Mouse (Mus musculus) liver, embryonic 15.5 days (tissue): ENCODE measurements around the gene Olfr293. TPM values are rescaled to one million over a fixed set of nuclear protein-coding genes. Genes with fewer than 3 reads are reported as not detected.

Source experiments
- ATAC-seq: fragments of 200-750 bp; cut with Nextera tagmentation; 2 replicates; pipeline ENCODE4 v1.8.0; 2017; ENCODE audit warnings: moderate number of reproducible peaks, mild to moderate bottlenecking, moderate library complexity; ENCODE audit not compliant: insufficient read depth
- H3K27ac ChIP-seq: fragments of 300-500 bp; sonication (generic); replicated peaks from 2 replicates; pipeline ENCODE4 v1.5.1; 2015; ENCODE audit warnings: mild to moderate bottlenecking, inconsistent platforms
- H3K27me3 ChIP-seq: fragments of 300-500 bp; sonication (generic); 2 replicates; pipeline ENCODE4 v1.6.1; 2015; ENCODE audit warnings: mild to moderate bottlenecking, inconsistent platforms
- H3K36me3 ChIP-seq: fragments of 300-500 bp; sonication (generic); replicated peaks from 2 replicates; pipeline ENCODE4 v1.6.1; 2015; ENCODE audit warnings: moderate library complexity, mild to moderate bottlenecking, inconsistent platforms
- H3K4me1 ChIP-seq: fragments of 300-500 bp; sonication (generic); replicated peaks from 2 replicates; pipeline ENCODE4 v1.6.1; 2015; ENCODE audit warnings: inconsistent platforms
- H3K4me2 ChIP-seq: fragments of 300-500 bp; sonication (generic); 2 replicates; pipeline ENCODE4 v1.6.1; 2015; ENCODE audit warnings: moderate library complexity, mild to moderate bottlenecking, inconsistent platforms
- H3K4me3 ChIP-seq: fragments of 300-500 bp; sonication (generic); replicated peaks from 2 replicates; pipeline ENCODE4 v1.5.1; 2015; ENCODE audit warnings: mild to moderate bottlenecking, inconsistent platforms
- H3K9ac ChIP-seq: fragments of 300-500 bp; sonication (generic); 2 replicates; pipeline ENCODE4 v1.6.1; 2015; ENCODE audit warnings: moderate library complexity, mild to moderate bottlenecking, inconsistent platforms
- H3K9me3 ChIP-seq: fragments of 300-500 bp; sonication (generic); replicated peaks from 2 replicates; pipeline ENCODE4 v1.6.1; 2016; ENCODE audit warnings: inconsistent platforms
- WGBS: fragments of 180-500 bp; shearing (Covaris S2); methylation state at CpG from one replicate; pipeline ENCODE4 v1.1.7; 2015; ENCODE audit warnings: mixed read lengths; ENCODE audit not compliant: insufficient replicate concordance; 5-methylcytosine and 5-hydroxymethylcytosine counted together
- polyA plus RNA-seq: library from polyadenylated mRNA; unstranded; fragments of >200 nt; fragmentation: Nextera tagmentation; extraction: Ambion mirVana; gene quantifications from 2 replicates; pipeline ENCODE4 v1.2.1, GENCODE M21; 2015

Gene Olfr293
- not detected in 2 replicates for polyA plus RNA-seq

GRCm38 (mm10) chr7:86648761-86649160 is at the start of gene Olfr293:
Gene Olfr293 (plus strand): TSS chr7:86649061.
- Histone ChIP-seq H3K27ac (no peak within 1 kb of the TSS), H3K27me3 (no peaks in the 10 kb centered on the region), H3K4me2 (no peak within 1 kb of the TSS), H3K36me3 (no peaks in the 10 kb centered on the region), H3K4me1 (no peaks in the 10 kb centered on the region), H3K9ac (no peak within 1 kb of the TSS), H3K4me3 (no peak within 1 kb of the TSS), H3K9me3 (no peaks in the 10 kb centered on the region)
- ATAC-seq: no peak
- WGBS: 74% methylated on average over 4 of the region's 4 CpGs

GRCm38 (mm10) chr7:86616543-86616942 is 32.3 kb upstream of the Olfr293 start, which contains the start of gene Olfr294:
Gene Olfr294 (minus strand): TSS chr7:86616643.
- Histone ChIP-seq H3K4me3 (no peak within 1 kb of the TSS), H3K9me3 (no peaks in the 10 kb centered on the region), H3K27me3 (no peaks in the 10 kb centered on the region), H3K36me3 (no peaks in the 10 kb centered on the region), H3K27ac (no peak within 1 kb of the TSS), H3K4me2 (no peak within 1 kb of the TSS), H3K4me1 (no peaks in the 10 kb centered on the region), H3K9ac (no peak within 1 kb of the TSS)
- WGBS: 32% methylated on average over 2 of the region's 2 CpGs
- ATAC-seq: no peak

GRCm38 (mm10) chr7:86688030-86688429 is 39.2 kb downstream of the Olfr293 start, which contains the start of gene Olfr292:
Gene Olfr292 (plus strand): TSS chr7:86688330.
- no peak within 1 kb of the TSS for H3K9ac ChIP-seq
- no peak within 1 kb of the TSS for H3K4me3 ChIP-seq
- H3K4me1 ChIP-seq: no peaks in the 10 kb centered on the region
- no peak within 1 kb of the TSS for H3K4me2 ChIP-seq
- no peaks in the 10 kb centered on the region for H3K36me3 ChIP-seq
- no peak for ATAC-seq
- no peaks in the 10 kb centered on the region for H3K9me3 ChIP-seq
- no peaks in the 10 kb centered on the region for H3K27me3 ChIP-seq
- no peak within 1 kb of the TSS for H3K27ac ChIP-seq

Other genes starting within 250 kb of the Olfr293 start
- gene Olfr301, start 245.2 kb upstream of the Olfr293 start, polyA plus RNA-seq: not detected in 2 replicates
- not detected in 2 replicates for gene Olfr299, start 189.1 kb upstream of the Olfr293 start, polyA plus RNA-seq
- not detected in 2 replicates for gene Olfr298, start 156.6 kb upstream of the Olfr293 start, polyA plus RNA-seq
- gene Olfr297, start 129.1 kb upstream of the Olfr293 start, polyA plus RNA-seq: not detected in 2 replicates
- gene Olfr295, start 65.2 kb upstream of the Olfr293 start, polyA plus RNA-seq: not detected in 2 replicates
- gene Olfr294, start 32.4 kb upstream of the Olfr293 start, polyA plus RNA-seq: not detected in 2 replicates
- not detected in 2 replicates for gene Olfr292, start 39.3 kb downstream of the Olfr293 start, polyA plus RNA-seq
- 0.03 TPM in 1 of 2 replicates, not detected in the other for gene Folh1, start 126.9 kb downstream of the Olfr293 start, polyA plus RNA-seq
- not detected in 2 replicates for gene Vmn2r77, start 146.0 kb downstream of the Olfr293 start, polyA plus RNA-seq